Mouse (Mus musculus): ENCODE data around the gene Kif7. TPM values are rescaled to one million over a fixed set of nuclear protein-coding genes. Genes with fewer than 3 reads are reported as not detected.
A peak's percentile ranks its signal among the peaks of the same experiment; 100 is the strongest.

The Kif7 gene
- polyA plus RNA-seq, 1 experiment from 2014 or later = 2.3 TPM

- Histone ChIP-seq H3K36me3 (ENCODE audit: control insufficient read depth, insufficient read depth) (no peaks in the 10 kb centered on the region), H3K4me2 (ENCODE audit: low read length) (no peak overlapping the region), H3K9ac (replicated peaks; ENCODE audit: low read depth, low read length) (no peak overlapping the region), H3K27ac (ENCODE audit: low read length) (no peak overlapping the region), H3K4me3 (replicated peaks; ENCODE audit: low read length) (no peak overlapping the region), H3K9me3 (ENCODE audit: control insufficient read depth, low read length) (no peaks in the 10 kb centered on the region), H3K27me3 (replicated peaks; ENCODE audit: control insufficient read depth, insufficient read depth, low read length) (no peaks in the 10 kb centered on the region), H3K4me1 (replicated peaks; ENCODE audit: control insufficient read depth, insufficient read depth, low read length) (peaks cover 7% of the 10 kb centered on the region)
- ATAC-seq = no peak
- 94% methylated on average over 9 of the region's 9 CpGs for WGBS
These were observed 28.5 kb upstream of the Kif7 start for GRCm38 (mm10) chr7:79744051-79744450.

GRCm38 (mm10) chr7:79742659-79743536 is 27.4 kb upstream of the Kif7 start, which contains the start of the genes Pex11a and Wdr93:
Pex11a (minus strand) TSS chr7:79743131.
Wdr93 (plus strand) TSS chr7:79743163.
- peak within 1 kb of the TSS; percentile 99 for H3K4me2 ChIP-seq (ENCODE audit: low read length)
- peak within 1 kb of the TSS; percentile 74 for H3K9ac ChIP-seq (replicated peaks; ENCODE audit: low read depth, low read length)
- no peaks in the 10 kb centered on the region for H3K27me3 ChIP-seq (replicated peaks; ENCODE audit: control insufficient read depth, insufficient read depth, low read length)
- H3K27ac ChIP-seq (ENCODE audit: low read length) = no peak within 1 kb of the TSS
- H3K4me3 ChIP-seq (replicated peaks; ENCODE audit: low read length) = peak within 1 kb of the TSS; percentile 68
- no peaks in the 10 kb centered on the region for H3K36me3 ChIP-seq (ENCODE audit: control insufficient read depth, insufficient read depth)
- peak; percentile 95 for ATAC-seq
- WGBS = 2% methylated on average over 46 of the region's 46 CpGs
- peaks cover 7% of the 10 kb centered on the region for H3K4me1 ChIP-seq (replicated peaks; ENCODE audit: control insufficient read depth, insufficient read depth, low read length)
- no peaks in the 10 kb centered on the region for H3K9me3 ChIP-seq (ENCODE audit: control insufficient read depth, low read length)

- Histone ChIP-seq H3K4me1 (replicated peaks; ENCODE audit: control insufficient read depth, insufficient read depth, low read length) (peaks cover 7% of the 10 kb centered on the region), H3K27ac (ENCODE audit: low read length) (no peak overlapping the region), H3K4me3 (replicated peaks; ENCODE audit: low read length) (peak overlapping the region; percentile 68), H3K36me3 (ENCODE audit: control insufficient read depth, insufficient read depth) (0 out of 2 replicates have a peak, but pooled peaks cover 4% of the 10 kb centered on the region), H3K27me3 (replicated peaks; ENCODE audit: control insufficient read depth, insufficient read depth, low read length) (no peaks in the 10 kb centered on the region), H3K4me2 (ENCODE audit: low read length) (peak overlapping the region; percentile 99), H3K9ac (replicated peaks; ENCODE audit: low read depth, low read length) (peak overlapping the region; percentile 74), H3K9me3 (ENCODE audit: control insufficient read depth, low read length) (no peaks in the 10 kb centered on the region)
- 19% methylated on average over 11 of the region's 11 CpGs for WGBS
- no peak for ATAC-seq
These were observed 26.7 kb upstream of the Kif7 start for GRCm38 (mm10) chr7:79742277-79742658.

GRCm38 (mm10) chr7:79740279-79740678 is 24.8 kb upstream of the Kif7 start:
- no peak overlapping the region for H3K4me2 ChIP-seq (ENCODE audit: low read length)
- H3K27ac ChIP-seq (ENCODE audit: low read length) = no peak overlapping the region
- H3K9me3 ChIP-seq (ENCODE audit: control insufficient read depth, low read length) = no peaks in the 10 kb centered on the region
- 85% methylated on average over 4 of the region's 4 CpGs for WGBS
- H3K4me3 ChIP-seq (replicated peaks; ENCODE audit: low read length) = no peak overlapping the region
- H3K4me1 ChIP-seq (replicated peaks; ENCODE audit: control insufficient read depth, insufficient read depth, low read length) = peaks cover 7% of the 10 kb centered on the region
- no peak overlapping the region for H3K9ac ChIP-seq (replicated peaks; ENCODE audit: low read depth, low read length)
- 0 out of 2 replicates have a peak, but pooled peaks cover 4% of the 10 kb centered on the region for H3K36me3 ChIP-seq (ENCODE audit: control insufficient read depth, insufficient read depth)
- no peaks in the 10 kb centered on the region for H3K27me3 ChIP-seq (replicated peaks; ENCODE audit: control insufficient read depth, insufficient read depth, low read length)
- ATAC-seq = no peak

- WGBS = 100% methylated on average over 2 of the region's 2 CpGs
- H3K4me2 ChIP-seq (ENCODE audit: low read length) = no peak overlapping the region
- H3K27me3 ChIP-seq (replicated peaks; ENCODE audit: control insufficient read depth, insufficient read depth, low read length) = no peaks in the 10 kb centered on the region
- no peak overlapping the region for H3K9ac ChIP-seq (replicated peaks; ENCODE audit: low read depth, low read length)
- no peak overlapping the region for H3K4me3 ChIP-seq (replicated peaks; ENCODE audit: low read length)
- H3K36me3 ChIP-seq (ENCODE audit: control insufficient read depth, insufficient read depth) = 0 out of 2 replicates have a peak, but pooled peaks cover 4% of the 10 kb centered on the region
- peaks cover 7% of the 10 kb centered on the region for H3K4me1 ChIP-seq (replicated peaks; ENCODE audit: control insufficient read depth, insufficient read depth, low read length)
- H3K27ac ChIP-seq (ENCODE audit: low read length) = no peak overlapping the region
- H3K9me3 ChIP-seq (ENCODE audit: control insufficient read depth, low read length) = no peaks in the 10 kb centered on the region
- ATAC-seq = no peak
These were observed 23.4 kb upstream of the Kif7 start for GRCm38 (mm10) chr7:79738913-79739312.

- H3K4me3 ChIP-seq (replicated peaks; ENCODE audit: low read length) = no peak overlapping the region
- H3K27ac ChIP-seq (ENCODE audit: low read length) = no peak overlapping the region
- H3K4me1 ChIP-seq (replicated peaks; ENCODE audit: control insufficient read depth, insufficient read depth, low read length) = no peaks in the 10 kb centered on the region
- no peak overlapping the region for H3K9ac ChIP-seq (replicated peaks; ENCODE audit: low read depth, low read length)
- H3K4me2 ChIP-seq (ENCODE audit: low read length) = no peak overlapping the region
- H3K36me3 ChIP-seq (ENCODE audit: control insufficient read depth, insufficient read depth) = 0 out of 2 replicates have a peak, but pooled peaks cover 4% of the 10 kb centered on the region
- ATAC-seq = no peak
- WGBS = 91% methylated on average over 14 of the region's 14 CpGs
- H3K27me3 ChIP-seq (replicated peaks; ENCODE audit: control insufficient read depth, insufficient read depth, low read length) = no peaks in the 10 kb centered on the region
- H3K9me3 ChIP-seq (ENCODE audit: control insufficient read depth, low read length) = no peaks in the 10 kb centered on the region
These were observed 21.0 kb upstream of the Kif7 start for GRCm38 (mm10) chr7:79736511-79736910.

- no peak overlapping the region for H3K9ac ChIP-seq (replicated peaks; ENCODE audit: low read depth, low read length)
- 0 out of 2 replicates have a peak, but pooled peaks cover 4% of the 10 kb centered on the region for H3K36me3 ChIP-seq (ENCODE audit: control insufficient read depth, insufficient read depth)
- H3K9me3 ChIP-seq (ENCODE audit: control insufficient read depth, low read length) = no peaks in the 10 kb centered on the region
- no peaks in the 10 kb centered on the region for H3K27me3 ChIP-seq (replicated peaks; ENCODE audit: control insufficient read depth, insufficient read depth, low read length)
- no peak overlapping the region for H3K27ac ChIP-seq (ENCODE audit: low read length)
- H3K4me3 ChIP-seq (replicated peaks; ENCODE audit: low read length) = no peak overlapping the region
- no peak overlapping the region for H3K4me2 ChIP-seq (ENCODE audit: low read length)
- WGBS = 83% methylated on average over 8 of the region's 8 CpGs
- ATAC-seq = no peak
- no peaks in the 10 kb centered on the region for H3K4me1 ChIP-seq (replicated peaks; ENCODE audit: control insufficient read depth, insufficient read depth, low read length)
These were observed 19.0 kb upstream of the Kif7 start for GRCm38 (mm10) chr7:79734563-79734962.

GRCm38 (mm10) chr7:79732622-79733021 is 17.1 kb upstream of the Kif7 start, which contains the start of gene Plin1:
Plin1 (minus strand) TSS chr7:79732903.
- 58% methylated on average over 4 of the region's 4 CpGs for WGBS
- H3K4me1 ChIP-seq (replicated peaks; ENCODE audit: control insufficient read depth, insufficient read depth, low read length) = no peaks in the 10 kb centered on the region
- ATAC-seq = no peak

GRCm38 (mm10) chr7:79731438-79731837 is 15.9 kb upstream of the Kif7 start:
- H3K9me3 ChIP-seq (ENCODE audit: control insufficient read depth, low read length) = no peaks in the 10 kb centered on the region
- no peak overlapping the region for H3K4me3 ChIP-seq (replicated peaks; ENCODE audit: low read length)
- H3K36me3 ChIP-seq (ENCODE audit: control insufficient read depth, insufficient read depth) = no peaks in the 10 kb centered on the region
- H3K27me3 ChIP-seq (replicated peaks; ENCODE audit: control insufficient read depth, insufficient read depth, low read length) = no peaks in the 10 kb centered on the region
- no peak overlapping the region for H3K9ac ChIP-seq (replicated peaks; ENCODE audit: low read depth, low read length)
- no peak for ATAC-seq
- no peak overlapping the region for H3K4me2 ChIP-seq (ENCODE audit: low read length)
- H3K27ac ChIP-seq (ENCODE audit: low read length) = no peak overlapping the region
- H3K4me1 ChIP-seq (replicated peaks; ENCODE audit: control insufficient read depth, insufficient read depth, low read length) = no peaks in the 10 kb centered on the region
- WGBS = 76% methylated on average over 13 of the region's 13 CpGs

More at GRCm38 (mm10) chr7:79732622-79733021, 17.1 kb upstream of the Kif7 start, which contains the start of gene Plin1:
- no peaks in the 10 kb centered on the region for H3K9me3 ChIP-seq (ENCODE audit: control insufficient read depth, low read length)
- no peak within 1 kb of the TSS for H3K4me2 ChIP-seq (ENCODE audit: low read length)
- 0 out of 2 replicates have a peak, but pooled peaks cover 3% of the 10 kb centered on the region for H3K36me3 ChIP-seq (ENCODE audit: control insufficient read depth, insufficient read depth)
- no peak within 1 kb of the TSS for H3K9ac ChIP-seq (replicated peaks; ENCODE audit: low read depth, low read length)
- H3K27ac ChIP-seq (ENCODE audit: low read length) = no peak within 1 kb of the TSS
- H3K27me3 ChIP-seq (replicated peaks; ENCODE audit: control insufficient read depth, insufficient read depth, low read length) = no peaks in the 10 kb centered on the region
- H3K4me3 ChIP-seq (replicated peaks; ENCODE audit: low read length) = no peak within 1 kb of the TSS

All from forebrain, embryonic 16.5 days (tissue).